21 mouse cellular contexts compared by ENCODE assay signal in the genomic region with DNA sequence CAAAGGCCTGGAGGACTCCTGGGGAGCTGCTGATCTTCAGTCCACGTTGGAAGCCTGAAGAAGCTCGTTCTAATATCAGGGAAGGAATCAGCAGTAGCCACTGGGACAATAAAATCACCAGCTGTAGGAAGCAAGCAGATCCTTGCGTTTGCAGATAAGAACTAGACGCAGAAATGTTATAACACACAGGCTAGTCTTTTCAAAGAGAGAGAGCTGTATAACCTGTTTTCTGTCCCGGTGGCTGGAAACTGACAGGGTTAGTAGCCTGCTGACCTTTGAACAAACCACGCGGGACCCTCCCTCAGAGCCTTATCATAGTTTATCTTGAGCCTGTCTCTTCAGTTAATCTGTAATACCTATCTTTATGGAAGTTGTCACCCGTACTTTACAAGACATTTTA.
DNase-seq lines count a peak whose midpoint lies in the region; ATAC-seq and TF ChIP-seq lines count a peak whose summit lies in the region.
"Had no signal": no experiment of that assay in that cellular context is flagged by ENCODE, and none has a peak within 500 bp of the region (broad histone marks: within the 10 kb centered on the region; RNA-seq: fewer than 3 reads in every experiment).

No protein-coding gene starts in this region.

- H3K27me3 ChIP-seq in forebrain, embryonic 10.5 days (ENCODE audit: poor library complexity, severe bottlenecking): peaks cover 18% of the 10 kb centered on the region
- no peaks in the 10 kb centered on the region for H3K27me3 ChIP-seq in forebrain, embryonic 15.5 days
- no peaks in the 10 kb centered on the region for H3K27me3 ChIP-seq in MEL (ENCODE audit: control insufficient read depth in 1 of 2, insufficient read depth in 2 of 2, low read length in 2 of 2)
- H3K27me3 ChIP-seq in intestine, embryonic 15.5 days (replicated peaks): no peaks in the 10 kb centered on the region
- H3K27me3 ChIP-seq: embryonic facial prominence, embryonic 15.5 days; heart, embryonic 15.5 days; liver, embryonic 13.5 days had no signal

- peak overlapping the region; percentile 72; the same call in 1 of the 2 replicates for H3K27ac ChIP-seq in forebrain, embryonic 10.5 days
- H3K27ac ChIP-seq in forebrain, embryonic 15.5 days (replicated peaks): no peak overlapping the region
- H3K27ac ChIP-seq in layer of hippocampus, adult 2 months: peak overlapping the region; percentile 23; the same call in 1 of the 2 replicates
- peak overlapping the region; percentile 99 for H3K27ac ChIP-seq in MEL (ENCODE audit: control insufficient read depth, low read depth, low read length)
- H3K27ac ChIP-seq in intestine, embryonic 15.5 days: no peak overlapping the region
- no peak overlapping the region for H3K27ac ChIP-seq in gastrocnemius, adult 2 months
- H3K27ac ChIP-seq: embryonic facial prominence, embryonic 15.5 days; heart, embryonic 15.5 days; limb, embryonic 12.5 days; liver, embryonic 13.5 days; midbrain, embryonic 15.5 days had no signal

- no peak overlapping the region for H3K9ac ChIP-seq in forebrain, embryonic 15.5 days (replicated peaks)
- H3K9ac ChIP-seq in MEL (ENCODE audit: control insufficient read depth, low read depth, low read length, poor library complexity, severe bottlenecking): peak overlapping the region; percentile 45
- no peak overlapping the region for H3K9ac ChIP-seq in intestine, embryonic 15.5 days
- H3K9ac ChIP-seq: embryonic facial prominence, embryonic 15.5 days; heart, embryonic 15.5 days; limb, embryonic 12.5 days; liver, embryonic 13.5 days; midbrain, embryonic 15.5 days had no signal

- H3K9me3 ChIP-seq in forebrain, embryonic 10.5 days: no peaks in the 10 kb centered on the region
- no peaks in the 10 kb centered on the region for H3K9me3 ChIP-seq in forebrain, embryonic 15.5 days
- no peaks in the 10 kb centered on the region for H3K9me3 ChIP-seq in MEL (replicated peaks; ENCODE audit: insufficient read depth, low read length)
- no peaks in the 10 kb centered on the region for H3K9me3 ChIP-seq in intestine, embryonic 15.5 days
- H3K9me3 ChIP-seq: embryonic facial prominence, embryonic 15.5 days; heart, embryonic 15.5 days; limb, embryonic 12.5 days; liver, embryonic 13.5 days; midbrain, embryonic 15.5 days had no signal

- DNase-seq in forebrain, embryonic 10.5 days (ENCODE audit: extremely low spot score, low spot score): no peak
- DNase-seq in layer of hippocampus, adult 2 months (ENCODE audit: low spot score in 2 of 2): no peak
- no peak for DNase-seq in layer of hippocampus, postnatal 36 days
- peak; percentile 36 for DNase-seq in MEL (ENCODE audit: low read depth, low spot score)
- no peak for DNase-seq in lung, postnatal 4 days
- no peak for DNase-seq in gastrocnemius, adult 2 months
- DNase-seq: adrenal gland, postnatal 36 days; cerebellum, adult 9-11 months; heart, postnatal 4 days; kidney, adult 8-10 months; kidney, postnatal 10 days; liver, embryonic 13.5 days; lung, adult 2 months; lung, postnatal 14 days; thymus, postnatal 36 days had no signal

- no peak overlapping the region for H3K4me3 ChIP-seq in forebrain, embryonic 10.5 days
- no peak overlapping the region for H3K4me3 ChIP-seq in forebrain, embryonic 15.5 days
- H3K4me3 ChIP-seq in layer of hippocampus, adult 2 months: no peak overlapping the region
- H3K4me3 ChIP-seq in MEL (ENCODE audit: control insufficient read depth in 1 of 2, insufficient read depth in 1 of 2, low read depth in 2 of 2, low read length in 2 of 2): no peak overlapping the region
- H3K4me3 ChIP-seq in intestine, embryonic 15.5 days (replicated peaks): no peak overlapping the region
- no peak overlapping the region for H3K4me3 ChIP-seq in gastrocnemius, adult 2 months
- H3K4me3 ChIP-seq: embryonic facial prominence, embryonic 15.5 days; heart, embryonic 15.5 days; limb, embryonic 12.5 days; liver, embryonic 13.5 days; midbrain, embryonic 15.5 days had no signal

- H3K36me3 ChIP-seq in forebrain, embryonic 10.5 days (replicated peaks): no peaks in the 10 kb centered on the region
- H3K36me3 ChIP-seq in forebrain, embryonic 15.5 days: no peaks in the 10 kb centered on the region
- H3K36me3 ChIP-seq in MEL (ENCODE audit: control insufficient read depth in 1 of 2, insufficient read depth in 2 of 2, low read length in 2 of 2): peaks cover 27 to 67% of the 10 kb centered on the region in 2 experiments
- H3K36me3 ChIP-seq in intestine, embryonic 15.5 days: no peaks in the 10 kb centered on the region
- H3K36me3 ChIP-seq: embryonic facial prominence, embryonic 15.5 days; heart, embryonic 15.5 days; limb, embryonic 12.5 days; liver, embryonic 13.5 days; midbrain, embryonic 15.5 days had no signal

- TF ChIP-seq POLR2A in MEL (IDR thresholded peaks at IDR 0.05; ENCODE audit: control insufficient read depth in 1 of 2, insufficient read depth in 1 of 2, low read depth in 1 of 2, low read length in 2 of 2, poor library complexity in 1 of 2): no peak

- no peak overlapping the region for H3K4me2 ChIP-seq in forebrain, embryonic 15.5 days (replicated peaks)
- peak overlapping the region; percentile 26; the same call in 1 of the 2 replicates for H3K4me2 ChIP-seq in intestine, embryonic 15.5 days (replicated peaks)
- H3K4me2 ChIP-seq: embryonic facial prominence, embryonic 15.5 days; heart, embryonic 15.5 days; limb, embryonic 12.5 days; liver, embryonic 13.5 days; midbrain, embryonic 15.5 days had no signal

- WGBS in forebrain, embryonic 10.5 days: 46% methylated on average over 8 of the region's 8 CpGs
- WGBS in forebrain, embryonic 15.5 days: 53% methylated on average over 8 of the region's 8 CpGs
- WGBS in intestine, embryonic 15.5 days: 16% methylated on average over 8 of the region's 8 CpGs

- TF ChIP-seq EP300 in MEL (IDR thresholded peaks at IDR 0.05; ENCODE audit: low read depth in 1 of 2, low read length in 2 of 2): no peak

- ATAC-seq in forebrain, embryonic 15.5 days (replicated peaks): no peak
- ATAC-seq in intestine, embryonic 15.5 days: peak; percentile 61

- peaks cover 29% of the 10 kb centered on the region for H3K4me1 ChIP-seq in forebrain, embryonic 10.5 days
- peaks cover 20% of the 10 kb centered on the region for H3K4me1 ChIP-seq in forebrain, embryonic 15.5 days
- H3K4me1 ChIP-seq in MEL (ENCODE audit: control insufficient read depth in 1 of 2, insufficient read depth in 2 of 2, low read length in 2 of 2): peaks cover 21 to 56% of the 10 kb centered on the region in 2 experiments
- H3K4me1 ChIP-seq in intestine, embryonic 15.5 days (replicated peaks): peaks cover 29% of the 10 kb centered on the region

- H3K79me2 ChIP-seq in MEL (ENCODE audit: control insufficient read depth, insufficient read depth, low read length, poor library complexity): peaks cover 39% of the 10 kb centered on the region

- no peak for TF ChIP-seq CTCF in layer of hippocampus, adult 2 months (conservative IDR thresholded peaks at IDR 0.05)
- TF ChIP-seq CTCF in MEL (IDR thresholded peaks at IDR 0.05 in 2 of 3, conservative IDR thresholded peaks at IDR 0.05 in 1 of 3; ENCODE audit: control insufficient read depth in 1 of 3, insufficient read depth in 1 of 3, low read depth in 2 of 3, low read length in 3 of 3, poor library complexity in 1 of 3, severe bottlenecking in 1 of 3): no peak
- TF ChIP-seq CTCF in gastrocnemius, adult 2 months (IDR thresholded peaks at IDR 0.05): no peak

- intact Hi-C loops in gastrocnemius, adult 2 months (cut with DNase I): no loop called here

- TF ChIP-seq RAD21 in MEL (IDR thresholded peaks at IDR 0.05; ENCODE audit: low read depth, low read length): no peak

TF ChIP-seq in MEL, 35 proteins besides CTCF, POLR2A, EP300 and RAD21:
- TF ChIP-seq ZNF384 (IDR thresholded peaks at IDR 0.05; ENCODE audit: low read depth, low read length): no peak
- peak; percentile 59 for TF ChIP-seq TAL1 (IDR thresholded peaks at IDR 0.05; ENCODE audit: low read length)
- peak; percentile 81 for TF ChIP-seq GATA1 (IDR thresholded peaks at IDR 0.05; ENCODE audit: low read depth, low read length)

Comparison
In these comparisons a context has a peak if more than half of its experiments do, and no peak if none do; other contexts are left out.
1. H3K27ac ChIP-seq: peak in forebrain, embryonic 10.5 days (single experiment), layer of hippocampus, adult 2 months (single experiment) and MEL (single experiment); none in forebrain, embryonic 15.5 days (single experiment), intestine, embryonic 15.5 days (single experiment) and gastrocnemius, adult 2 months (single experiment).